Mouse (Mus musculus) midbrain, embryonic 12.5 days (tissue): ENCODE data around the gene Rps27l. TPM values are rescaled to one million over a fixed set of nuclear protein-coding genes. Genes with fewer than 3 reads are reported as not detected.

ENCODE experiments used
- ATAC-seq: fragments of 200-750 bp; cut with Nextera tagmentation; 2 replicates; pipeline ENCODE4 v1.8.0; 2017; ENCODE audit warnings: low read depth, moderate TSS enrichment, moderate library complexity; ENCODE audit not compliant: low FRiP score
- H3K27ac ChIP-seq: fragments of 300-500 bp; sonication (generic); replicated peaks from 2 replicates; pipeline ENCODE4 v1.5.1; 2016; ENCODE audit warnings: mild to moderate bottlenecking
- H3K27me3 ChIP-seq: fragments of 300-500 bp; sonication (generic); 2 replicates; pipeline ENCODE4 v1.6.1; 2016; ENCODE audit warnings: mild to moderate bottlenecking
- H3K36me3 ChIP-seq: fragments of 300-500 bp; sonication (generic); 2 replicates; pipeline ENCODE4 v1.6.1; 2016
- H3K4me1 ChIP-seq: fragments of 300-500 bp; sonication (generic); 2 replicates; pipeline ENCODE4 v1.6.1; 2016
- H3K4me2 ChIP-seq: fragments of 300-500 bp; sonication (generic); replicated peaks from 2 replicates; pipeline ENCODE4 v1.6.1; 2016; ENCODE audit warnings: mild to moderate bottlenecking, moderate library complexity
- H3K4me3 ChIP-seq: fragments of 300-500 bp; sonication (generic); 2 replicates; pipeline ENCODE4 v1.5.1; 2016; ENCODE audit warnings: mild to moderate bottlenecking
- H3K9ac ChIP-seq: fragments of 300-500 bp; sonication (generic); replicated peaks from 2 replicates; pipeline ENCODE4 v1.6.1; 2016; ENCODE audit warnings: mild to moderate bottlenecking, moderate library complexity
- H3K9me3 ChIP-seq: fragments of 300-500 bp; sonication (generic); 2 replicates; pipeline ENCODE4 v1.6.1; 2016; ENCODE audit warnings: mild to moderate bottlenecking
- whole genome bisulfite sequencing: fragments of 180-500 bp; shearing (Covaris S2); methylation state at CpG from one replicate; pipeline ENCODE4 v1.1.7; 2016; 5-methylcytosine and 5-hydroxymethylcytosine counted together
- polyA plus RNA-seq: library from polyadenylated mRNA; unstranded; fragments of >200 nt; fragmentation: Nextera tagmentation; extraction: Ambion mirVana; gene quantifications from 2 replicates; pipeline ENCODE4 v1.2.1, GENCODE M21; 2016

Rps27l gene
- polyA plus RNA-seq: 493 and 550 TPM in 2 replicates

GRCm38 (mm10) chr9:66945647-66946641 lies at the start of gene Rps27l:
Rps27l (plus strand) TSS chr9:66946086.
- H3K4me3 ChIP-seq: peak within 1 kb of the TSS; percentile 89
- under 1% methylated on average over 77 of the region's 77 CpGs for WGBS
- ATAC-seq: peak; percentile 99

GRCm38 (mm10) chr9:66896951-66897350 lies 48.9 kb upstream of the Rps27l start:
- 55% methylated on average over 6 of the region's 6 CpGs for WGBS

More at GRCm38 (mm10) chr9:66945647-66946641, at the start of gene Rps27l:
- H3K4me1 ChIP-seq: peaks cover 12% of the 10 kb centered on the region
- no peaks in the 10 kb centered on the region for H3K27me3 ChIP-seq
- peak within 1 kb of the TSS; percentile 95 for H3K27ac ChIP-seq
- H3K9me3 ChIP-seq: no peaks in the 10 kb centered on the region
- peaks cover 11% of the 10 kb centered on the region; the same call in 1 of the 2 replicates for H3K36me3 ChIP-seq
- peak within 1 kb of the TSS; percentile 87 for H3K9ac ChIP-seq
- peak within 1 kb of the TSS; percentile 82 for H3K4me2 ChIP-seq

GRCm38 (mm10) chr9:66897851-66898250 lies 48.0 kb upstream of the Rps27l start:
- H3K9me3 ChIP-seq: no peaks in the 10 kb centered on the region
- H3K27ac ChIP-seq: no peak overlapping the region
- H3K4me2 ChIP-seq: no peak overlapping the region
- no peak for ATAC-seq
- no peaks in the 10 kb centered on the region for H3K27me3 ChIP-seq
- WGBS: 78% methylated on average over 6 of the region's 6 CpGs
- H3K4me1 ChIP-seq: peaks cover 6% of the 10 kb centered on the region; the same call in 1 of the 2 replicates
- H3K4me3 ChIP-seq: no peak overlapping the region
- H3K36me3 ChIP-seq: no peaks in the 10 kb centered on the region
- no peak overlapping the region for H3K9ac ChIP-seq

More at GRCm38 (mm10) chr9:66896951-66897350, 48.9 kb upstream of the Rps27l start:
- H3K9me3 ChIP-seq: no peaks in the 10 kb centered on the region
- no peaks in the 10 kb centered on the region for H3K36me3 ChIP-seq
- no peak overlapping the region for H3K27ac ChIP-seq
- peaks cover 6% of the 10 kb centered on the region; the same call in 1 of the 2 replicates for H3K4me1 ChIP-seq
- ATAC-seq: no peak
- H3K4me2 ChIP-seq: no peak overlapping the region
- H3K4me3 ChIP-seq: no peak overlapping the region
- no peak overlapping the region for H3K9ac ChIP-seq
- H3K27me3 ChIP-seq: no peaks in the 10 kb centered on the region

- 85% methylated on average over 2 of the region's 2 CpGs for WGBS
- no peak overlapping the region for H3K27ac ChIP-seq
These were observed 46.8 kb upstream of the Rps27l start for GRCm38 (mm10) chr9:66899072-66899471.

GRCm38 (mm10) chr9:66899526-66899925 lies 46.4 kb upstream of the Rps27l start:
- peaks cover 6% of the 10 kb centered on the region; the same call in 1 of the 2 replicates for H3K4me1 ChIP-seq

More at GRCm38 (mm10) chr9:66899072-66899471, 46.8 kb upstream of the Rps27l start:
- H3K36me3 ChIP-seq: no peaks in the 10 kb centered on the region
- peaks cover 6% of the 10 kb centered on the region; the same call in 1 of the 2 replicates for H3K4me1 ChIP-seq
- no peak overlapping the region for H3K4me2 ChIP-seq
- H3K9me3 ChIP-seq: no peaks in the 10 kb centered on the region
- no peak for ATAC-seq
- no peak overlapping the region for H3K9ac ChIP-seq
- no peak overlapping the region for H3K4me3 ChIP-seq
- H3K27me3 ChIP-seq: no peaks in the 10 kb centered on the region

GRCm38 (mm10) chr9:66905990-66906389 lies 39.9 kb upstream of the Rps27l start:
- Histone ChIP-seq H3K27me3 (no peaks in the 10 kb centered on the region), H3K4me2 (no peak overlapping the region), H3K9ac (no peak overlapping the region), H3K4me3 (no peak overlapping the region), H3K4me1 (peaks cover 7% of the 10 kb centered on the region; the same call in 1 of the 2 replicates), H3K27ac (no peak overlapping the region), H3K9me3 (no peaks in the 10 kb centered on the region), H3K36me3 (no peaks in the 10 kb centered on the region)
- WGBS: 84% methylated on average over 9 of the region's 9 CpGs
- no peak for ATAC-seq

More at GRCm38 (mm10) chr9:66899526-66899925, 46.4 kb upstream of the Rps27l start:
- Histone ChIP-seq H3K27ac (no peak overlapping the region), H3K36me3 (no peaks in the 10 kb centered on the region), H3K9me3 (no peaks in the 10 kb centered on the region), H3K4me3 (no peak overlapping the region), H3K4me2 (no peak overlapping the region), H3K27me3 (no peaks in the 10 kb centered on the region), H3K9ac (no peak overlapping the region)
- ATAC-seq: no peak
- WGBS: 76% methylated on average over 4 of the region's 4 CpGs

- no peak overlapping the region for H3K4me3 ChIP-seq
- no peak for ATAC-seq
These were observed 38.8 kb upstream of the Rps27l start for GRCm38 (mm10) chr9:66907126-66907525.

GRCm38 (mm10) chr9:66907746-66908397 lies 38.0 kb upstream of the Rps27l start:
- Histone ChIP-seq H3K4me3 (no peak overlapping the region), H3K27ac (no peak overlapping the region), H3K9ac (no peak overlapping the region), H3K4me2 (no peak overlapping the region), H3K36me3 (no peaks in the 10 kb centered on the region), H3K27me3 (no peaks in the 10 kb centered on the region), H3K9me3 (no peaks in the 10 kb centered on the region), H3K4me1 (peaks cover 22% of the 10 kb centered on the region)
- ATAC-seq: no peak
- 87% methylated on average over 5 of the region's 5 CpGs for WGBS

More at GRCm38 (mm10) chr9:66907126-66907525, 38.8 kb upstream of the Rps27l start:
- Histone ChIP-seq H3K27me3 (no peaks in the 10 kb centered on the region), H3K27ac (no peak overlapping the region), H3K36me3 (no peaks in the 10 kb centered on the region), H3K9ac (no peak overlapping the region), H3K4me1 (peaks cover 15% of the 10 kb centered on the region; the same call in 1 of the 2 replicates), H3K9me3 (no peaks in the 10 kb centered on the region), H3K4me2 (no peak overlapping the region)
- 86% methylated on average over 8 of the region's 8 CpGs for WGBS

- Histone ChIP-seq H3K4me2 (no peak overlapping the region), H3K4me1 (peaks cover 28% of the 10 kb centered on the region), H3K9ac (no peak overlapping the region), H3K27me3 (no peaks in the 10 kb centered on the region), H3K4me3 (no peak overlapping the region), H3K36me3 (0 out of 2 replicates have a peak, but pooled peaks cover 9% of the 10 kb centered on the region), H3K9me3 (no peaks in the 10 kb centered on the region), H3K27ac (no peak overlapping the region)
- ATAC-seq: no peak
- 86% methylated on average over 7 of the region's 7 CpGs for WGBS
These were observed 36.0 kb upstream of the Rps27l start for GRCm38 (mm10) chr9:66909922-66910321.

- Histone ChIP-seq H3K4me3 (no peak overlapping the region), H3K36me3 (0 out of 2 replicates have a peak, but pooled peaks cover 9% of the 10 kb centered on the region), H3K9ac (no peak overlapping the region), H3K9me3 (no peaks in the 10 kb centered on the region), H3K27ac (no peak overlapping the region), H3K4me2 (no peak overlapping the region), H3K27me3 (no peaks in the 10 kb centered on the region), H3K4me1 (peaks cover 28% of the 10 kb centered on the region)
- 93% methylated on average over 4 of the region's 5 CpGs for WGBS
- no peak for ATAC-seq
These were observed 35.2 kb upstream of the Rps27l start for GRCm38 (mm10) chr9:66910677-66911076.

- H3K4me3 ChIP-seq: no peak overlapping the region
- H3K4me2 ChIP-seq: no peak overlapping the region
- peaks cover 20% of the 10 kb centered on the region for H3K4me1 ChIP-seq
- H3K36me3 ChIP-seq: 0 out of 2 replicates have a peak, but pooled peaks cover 9% of the 10 kb centered on the region
- H3K9ac ChIP-seq: no peak overlapping the region
- H3K27me3 ChIP-seq: no peaks in the 10 kb centered on the region
- ATAC-seq: no peak
- no peaks in the 10 kb centered on the region for H3K9me3 ChIP-seq
- no peak overlapping the region for H3K27ac ChIP-seq
These were observed 33.6 kb upstream of the Rps27l start for GRCm38 (mm10) chr9:66912304-66912703.
